Mouse (Mus musculus): ENCODE results near the gene Gm9040. TPM values are rescaled to one million over a fixed set of nuclear protein-coding genes. Genes with fewer than 3 reads are reported as not detected.
"Not testable (repeated sequence)": the region's sequence is repeated elsewhere in the genome, so short reads cannot be mapped to it uniquely, and the experiment has no call there.

The Gm9040 gene
- polyA plus RNA-seq (2015; fragmentation: Nextera tagmentation; extraction: Ambion mirVana) = not detected in 2 replicates

DNA sequence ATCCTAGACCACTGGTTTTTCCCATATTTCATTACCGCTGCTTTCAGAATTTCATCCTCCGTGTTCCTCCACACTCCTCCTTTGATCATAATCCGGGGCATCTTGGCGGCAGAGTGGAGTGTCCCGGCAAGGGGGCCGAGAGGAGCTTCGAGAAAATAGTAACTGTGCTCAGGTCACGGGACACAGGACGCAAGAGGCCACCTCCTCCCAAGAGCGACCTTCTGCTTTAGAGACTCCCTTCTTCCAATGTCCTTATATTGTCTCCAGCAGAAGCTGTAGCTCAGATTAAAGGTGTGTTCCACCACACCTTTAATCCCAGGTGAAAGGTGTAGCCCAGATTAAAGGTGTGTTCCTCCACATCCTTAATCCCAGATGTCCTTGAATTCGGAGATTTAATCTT lies at the start of gene Gm9040:
Gm9040 (minus strand) TSS at position 101 of the 400 bp plus-strand sequence.
- not testable (repeated sequence) for H3K9ac ChIP-seq; H3K36me3 ChIP-seq; ATAC-seq; H3K4me3 ChIP-seq (replicated peaks); H3K9me3 ChIP-seq; H3K27me3 ChIP-seq (replicated peaks); H3K27ac ChIP-seq; H3K4me1 ChIP-seq (replicated peaks); H3K4me2 ChIP-seq (replicated peaks)
- WGBS = no CpG with 5 or more reads among the region's 11 CpGs

DNA sequence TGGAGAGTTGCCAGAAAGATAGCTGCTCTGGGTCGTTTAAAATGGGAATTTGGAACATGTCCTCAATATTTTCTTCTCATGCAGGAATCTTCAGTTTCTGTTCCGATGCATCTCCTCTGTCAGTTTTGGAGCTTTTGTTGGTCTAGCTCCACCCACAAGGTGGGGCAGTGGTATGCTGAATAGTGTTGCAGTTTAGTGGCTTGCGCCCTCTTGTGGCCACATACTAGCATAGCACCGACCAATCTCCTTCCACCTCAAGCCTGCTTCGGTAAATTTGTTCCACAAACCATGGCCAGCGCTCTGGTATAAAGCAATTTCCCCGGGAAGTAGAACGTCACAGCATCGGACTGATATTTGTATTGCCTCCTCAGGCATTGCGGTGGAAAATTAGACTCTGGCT lies 43.7 kb upstream of the Gm9040 start:
- H3K4me2 ChIP-seq (replicated peaks) = peak overlapping the region; percentile 42
- no peak overlapping the region for H3K27ac ChIP-seq
- H3K4me3 ChIP-seq (replicated peaks) = no peak overlapping the region
- H3K9me3 ChIP-seq = no peaks in the 10 kb centered on the region
- no peaks in the 10 kb centered on the region for H3K27me3 ChIP-seq (replicated peaks)
- no peaks in the 10 kb centered on the region for H3K4me1 ChIP-seq (replicated peaks)
- 4% methylated on average over 10 of the region's 10 CpGs for WGBS
- no peak overlapping the region for H3K9ac ChIP-seq
- no peaks in the 10 kb centered on the region for H3K36me3 ChIP-seq
- ATAC-seq = peak; percentile 86

DNA sequence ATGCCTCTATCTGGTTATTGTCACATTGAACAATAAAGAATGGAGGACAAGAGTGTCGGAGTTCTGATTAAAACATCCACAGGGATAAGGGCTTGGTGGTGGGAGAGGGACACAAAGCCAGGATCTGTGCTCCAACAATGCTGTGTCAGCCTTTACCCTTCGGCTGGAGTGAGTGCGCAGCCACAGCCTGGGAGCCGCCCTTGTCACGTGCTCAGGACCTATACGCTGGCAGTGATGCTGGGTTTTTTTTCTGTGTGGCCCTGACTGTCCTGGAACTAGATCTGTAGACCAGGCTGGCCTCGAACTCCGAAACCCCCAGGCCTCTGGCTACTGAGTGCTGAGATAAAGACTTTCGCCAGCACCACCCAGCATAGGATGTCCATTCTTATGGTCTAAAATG lies 42.7 kb upstream of the Gm9040 start:
- no peak for ATAC-seq
- no peak overlapping the region for H3K9ac ChIP-seq
- no peak overlapping the region for H3K4me2 ChIP-seq (replicated peaks)
- H3K4me1 ChIP-seq (replicated peaks) = no peaks in the 10 kb centered on the region
- H3K9me3 ChIP-seq = no peaks in the 10 kb centered on the region
- whole genome bisulfite sequencing = 93% methylated on average over 9 of the region's 9 CpGs
- no peaks in the 10 kb centered on the region for H3K27me3 ChIP-seq (replicated peaks)
- no peak overlapping the region for H3K27ac ChIP-seq
- no peak overlapping the region for H3K4me3 ChIP-seq (replicated peaks)
- no peaks in the 10 kb centered on the region for H3K36me3 ChIP-seq

DNA sequence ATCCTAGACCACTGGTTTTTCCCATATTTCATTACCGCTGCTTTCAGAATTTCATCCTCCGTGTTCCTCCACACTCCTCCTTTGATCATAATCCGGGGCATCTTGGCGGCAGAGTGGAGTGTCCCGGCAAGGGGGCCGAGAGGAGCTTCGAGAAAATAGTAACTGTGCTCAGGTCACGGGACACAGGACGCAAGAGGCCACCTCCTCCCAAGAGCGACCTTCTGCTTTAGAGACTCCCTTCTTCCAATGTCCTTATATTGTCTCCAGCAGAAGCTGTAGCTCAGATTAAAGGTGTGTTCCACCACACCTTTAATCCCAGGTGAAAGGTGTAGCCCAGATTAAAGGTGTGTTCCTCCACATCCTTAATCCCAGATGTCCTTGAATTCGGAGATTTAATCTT lies 27.2 kb upstream of the Gm9040 start, which contains the start of gene Gm9049:
Gm9049 (minus strand) TSS at position 101 of the 400 bp plus-strand sequence.
- ATAC-seq; H3K4me3 ChIP-seq (replicated peaks); H3K4me1 ChIP-seq (replicated peaks); H3K9me3 ChIP-seq; H3K27me3 ChIP-seq (replicated peaks); H3K4me2 ChIP-seq (replicated peaks); H3K27ac ChIP-seq; H3K36me3 ChIP-seq; H3K9ac ChIP-seq: not testable (repeated sequence)
- 88% methylated on average over 1 of the region's 11 CpGs for WGBS

DNA sequence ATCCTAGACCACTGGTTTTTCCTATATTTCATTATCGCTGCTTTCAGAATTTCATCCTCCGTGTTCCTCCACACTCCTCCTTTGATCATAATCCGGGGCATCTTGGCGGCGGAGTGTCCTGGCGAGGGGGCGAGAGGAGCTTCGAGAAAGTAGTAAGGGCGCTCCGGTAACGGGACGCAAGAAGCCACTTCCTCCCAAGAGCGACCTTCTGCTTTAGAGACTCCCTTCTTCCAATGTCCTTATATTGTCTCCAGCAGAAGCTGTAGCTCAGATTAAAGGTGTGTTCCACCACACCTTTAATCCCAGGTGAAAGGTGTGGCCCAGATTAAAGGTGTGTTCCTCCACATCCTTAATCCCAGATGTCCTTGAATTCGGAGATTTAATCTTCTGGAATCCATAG lies 21.8 kb upstream of the Gm9040 start, which contains the start of gene Gm9048:
Gm9048 (minus strand) TSS at position 101 of the 400 bp plus-strand sequence.
- H3K4me3 ChIP-seq (replicated peaks); H3K9ac ChIP-seq; H3K36me3 ChIP-seq; H3K4me2 ChIP-seq (replicated peaks); H3K27me3 ChIP-seq (replicated peaks); H3K27ac ChIP-seq; H3K9me3 ChIP-seq; ATAC-seq; H3K4me1 ChIP-seq (replicated peaks): not testable (repeated sequence)
- WGBS = 80% methylated on average over 1 of the region's 14 CpGs

DNA sequence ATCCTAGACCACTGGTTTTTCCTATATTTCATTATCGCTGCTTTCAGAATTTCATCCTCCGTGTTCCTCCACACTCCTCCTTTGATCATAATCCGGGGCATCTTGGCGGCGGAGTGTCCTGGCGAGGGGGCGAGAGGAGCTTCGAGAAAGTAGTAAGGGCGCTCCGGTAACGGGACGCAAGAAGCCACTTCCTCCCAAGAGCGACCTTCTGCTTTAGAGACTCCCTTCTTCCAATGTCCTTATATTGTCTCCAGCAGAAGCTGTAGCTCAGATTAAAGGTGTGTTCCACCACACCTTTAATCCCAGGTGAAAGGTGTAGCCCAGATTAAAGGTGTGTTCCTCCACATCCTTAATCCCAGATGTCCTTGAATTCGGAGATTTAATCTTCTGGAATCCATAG lies 16.4 kb upstream of the Gm9040 start, which contains the start of gene Gm9046:
Gm9046 (minus strand) TSS at position 101 of the 400 bp plus-strand sequence.
- H3K9me3 ChIP-seq; H3K9ac ChIP-seq; H3K36me3 ChIP-seq; ATAC-seq; H3K27ac ChIP-seq; H3K27me3 ChIP-seq (replicated peaks); H3K4me1 ChIP-seq (replicated peaks); H3K4me3 ChIP-seq (replicated peaks); H3K4me2 ChIP-seq (replicated peaks): not testable (repeated sequence)
- WGBS = no CpG with 5 or more reads among the region's 14 CpGs

DNA sequence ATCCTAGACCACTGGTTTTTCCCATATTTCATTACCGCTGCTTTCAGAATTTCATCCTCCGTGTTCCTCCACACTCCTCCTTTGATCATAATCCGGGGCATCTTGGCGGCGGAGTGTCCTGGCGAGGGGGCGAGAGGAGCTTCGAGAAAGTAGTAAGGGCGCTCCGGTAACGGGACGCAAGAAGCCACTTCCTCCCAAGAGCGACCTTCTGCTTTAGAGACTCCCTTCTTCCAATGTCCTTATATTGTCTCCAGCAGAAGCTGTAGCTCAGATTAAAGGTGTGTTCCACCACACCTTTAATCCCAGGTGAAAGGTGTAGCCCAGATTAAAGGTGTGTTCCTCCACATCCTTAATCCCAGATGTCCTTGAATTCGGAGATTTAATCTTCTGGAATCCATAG lies 11.0 kb upstream of the Gm9040 start, which contains the start of gene Gm9045:
Gm9045 (minus strand) TSS at position 101 of the 400 bp plus-strand sequence.
- H3K4me3 ChIP-seq (replicated peaks) = not testable (repeated sequence)
- WGBS = no CpG with 5 or more reads among the region's 14 CpGs

DNA sequence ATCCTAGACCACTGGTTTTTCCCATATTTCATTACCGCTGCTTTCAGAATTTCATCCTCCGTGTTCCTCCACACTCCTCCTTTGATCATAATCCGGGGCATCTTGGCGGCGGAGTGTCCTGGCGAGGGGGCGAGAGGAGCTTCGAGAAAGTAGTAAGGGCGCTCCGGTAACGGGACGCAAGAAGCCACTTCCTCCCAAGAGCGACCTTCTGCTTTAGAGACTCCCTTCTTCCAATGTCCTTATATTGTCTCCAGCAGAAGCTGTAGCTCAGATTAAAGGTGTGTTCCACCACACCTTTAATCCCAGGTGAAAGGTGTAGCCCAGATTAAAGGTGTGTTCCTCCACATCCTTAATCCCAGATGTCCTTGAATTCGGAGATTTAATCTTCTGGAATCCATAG lies 5.5 kb upstream of the Gm9040 start, which contains the start of gene Gm9044:
Gm9044 (minus strand) TSS at position 101 of the 400 bp plus-strand sequence.
- H3K9me3 ChIP-seq; H3K27me3 ChIP-seq (replicated peaks); H3K36me3 ChIP-seq; H3K4me2 ChIP-seq (replicated peaks); H3K4me3 ChIP-seq (replicated peaks); H3K27ac ChIP-seq; H3K9ac ChIP-seq; H3K4me1 ChIP-seq (replicated peaks); ATAC-seq: not testable (repeated sequence)
- no CpG with 5 or more reads among the region's 14 CpGs for WGBS

More for the DNA sequence above, 11.0 kb upstream of the Gm9040 start, which contains the start of gene Gm9045:
- not testable (repeated sequence) for H3K9ac ChIP-seq; H3K9me3 ChIP-seq; H3K27ac ChIP-seq; H3K27me3 ChIP-seq (replicated peaks); H3K36me3 ChIP-seq; ATAC-seq; H3K4me2 ChIP-seq (replicated peaks); H3K4me1 ChIP-seq (replicated peaks)

DNA sequence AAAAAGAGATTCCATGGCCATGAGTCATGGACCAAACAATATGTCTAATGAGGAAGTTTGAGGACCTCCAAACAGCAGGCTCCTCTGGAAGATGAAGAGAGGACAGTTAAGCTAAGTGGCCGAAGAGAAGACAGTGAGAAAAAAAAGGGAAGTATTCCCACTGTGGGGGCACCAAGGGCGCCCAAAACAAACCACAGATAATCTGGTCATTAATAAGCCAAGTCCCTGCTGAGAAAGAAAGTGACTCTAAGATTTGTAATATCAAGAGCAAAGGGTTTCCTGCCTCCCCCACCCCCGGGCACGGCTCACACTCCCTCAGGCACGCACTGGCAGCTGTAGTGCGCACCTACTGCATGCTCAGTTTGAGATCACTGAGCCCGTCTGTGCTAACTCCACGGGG lies 7.7 kb downstream of the Gm9040 start:
- Histone ChIP-seq H3K9ac (no peak overlapping the region), H3K4me3 (replicated peaks) (no peak overlapping the region), H3K36me3 (no peaks in the 10 kb centered on the region), H3K27ac (no peak overlapping the region), H3K9me3 (no peaks in the 10 kb centered on the region), H3K4me2 (replicated peaks) (no peak overlapping the region), H3K4me1 (replicated peaks) (no peaks in the 10 kb centered on the region), H3K27me3 (replicated peaks) (no peaks in the 10 kb centered on the region)
- no peak for ATAC-seq
- 79% methylated on average over 8 of the region's 8 CpGs for WGBS

DNA sequence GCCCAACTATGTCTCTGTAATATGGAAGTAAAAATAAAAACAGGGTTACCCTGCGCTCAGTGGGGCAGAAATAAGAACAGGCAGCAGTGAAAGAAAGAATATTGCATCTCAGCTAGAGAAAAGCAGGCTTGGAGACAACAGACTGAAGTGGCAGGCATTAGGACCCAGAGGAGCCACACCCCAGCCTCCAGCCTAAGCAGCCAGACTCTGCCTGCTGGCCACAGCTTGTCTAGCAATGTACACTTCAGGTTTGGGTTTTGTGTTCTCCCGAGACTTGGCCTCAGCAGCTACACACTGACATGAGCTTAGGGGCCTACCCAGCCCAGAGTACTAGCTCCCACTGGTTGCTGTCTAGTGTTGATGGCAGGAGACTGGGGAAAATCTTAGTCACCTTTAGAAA lies 24.6 kb downstream of the Gm9040 start:
- H3K9me3 ChIP-seq; H3K9ac ChIP-seq; H3K27me3 ChIP-seq (replicated peaks); H3K4me2 ChIP-seq (replicated peaks); H3K4me3 ChIP-seq (replicated peaks); H3K27ac ChIP-seq; ATAC-seq; H3K36me3 ChIP-seq; H3K4me1 ChIP-seq (replicated peaks): not testable (repeated sequence)
- 44% methylated on average over 2 of the region's 2 CpGs for WGBS

DNA sequence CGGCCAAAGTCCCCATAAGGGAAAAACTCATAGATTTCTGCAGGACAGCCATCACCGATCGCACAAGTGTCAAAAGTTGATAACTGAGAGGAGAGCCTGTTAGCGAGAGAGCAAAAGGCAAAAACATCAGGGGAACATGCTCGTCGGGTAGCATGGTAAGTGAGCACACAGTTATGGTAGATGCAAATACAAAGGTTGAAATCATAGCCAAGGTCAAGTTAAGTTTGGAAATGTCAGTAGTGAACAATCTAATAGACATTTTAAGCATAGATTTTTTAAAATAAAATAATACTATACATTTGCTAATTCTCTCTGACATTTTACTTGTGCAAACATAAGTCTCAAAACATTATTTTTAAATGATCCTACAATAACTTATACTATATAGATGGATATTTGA lies 31.8 kb downstream of the Gm9040 start, which contains the start of gene Iltifb:
Iltifb (minus strand) TSS at position 101 of the 400 bp plus-strand sequence.
- Histone ChIP-seq H3K27me3 (replicated peaks) (no peaks in the 10 kb centered on the region), H3K4me3 (replicated peaks) (no peak within 1 kb of the TSS), H3K36me3 (no peaks in the 10 kb centered on the region), H3K9ac (no peak within 1 kb of the TSS), H3K4me2 (replicated peaks) (no peak within 1 kb of the TSS), H3K9me3 (no peaks in the 10 kb centered on the region), H3K4me1 (replicated peaks) (no peaks in the 10 kb centered on the region), H3K27ac (no peak within 1 kb of the TSS)
- no peak for ATAC-seq
- WGBS = 89% methylated on average over 6 of the region's 6 CpGs

DNA sequence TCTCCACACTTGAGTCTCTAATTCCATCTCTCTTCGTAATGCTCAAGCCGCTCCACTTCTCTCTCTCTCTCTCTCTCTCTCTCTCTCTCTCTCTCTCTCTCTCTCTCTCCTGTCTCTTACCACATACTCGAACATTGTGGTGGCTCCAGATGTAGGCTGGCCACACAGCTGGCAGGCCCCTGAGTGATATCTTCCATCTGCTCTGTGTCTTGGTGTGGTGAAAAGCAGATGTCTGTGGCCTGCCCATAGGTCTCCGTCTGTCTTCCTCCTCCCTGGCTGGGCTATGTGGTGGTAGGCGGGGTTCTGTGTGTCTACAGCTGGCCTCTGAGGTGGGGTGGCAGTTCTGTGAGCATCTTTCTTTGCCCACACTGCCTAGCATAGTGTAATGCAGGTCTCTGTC lies 43.8 kb downstream of the Gm9040 start:
- not testable (repeated sequence) for H3K27ac ChIP-seq; H3K9ac ChIP-seq; H3K9me3 ChIP-seq; H3K4me2 ChIP-seq (replicated peaks); H3K4me3 ChIP-seq (replicated peaks); H3K27me3 ChIP-seq (replicated peaks); H3K36me3 ChIP-seq; H3K4me1 ChIP-seq (replicated peaks)
- ATAC-seq = peak; percentile 43; the same call in 1 of the 2 replicates
- WGBS = 40% methylated on average over 2 of the region's 5 CpGs

DNA sequence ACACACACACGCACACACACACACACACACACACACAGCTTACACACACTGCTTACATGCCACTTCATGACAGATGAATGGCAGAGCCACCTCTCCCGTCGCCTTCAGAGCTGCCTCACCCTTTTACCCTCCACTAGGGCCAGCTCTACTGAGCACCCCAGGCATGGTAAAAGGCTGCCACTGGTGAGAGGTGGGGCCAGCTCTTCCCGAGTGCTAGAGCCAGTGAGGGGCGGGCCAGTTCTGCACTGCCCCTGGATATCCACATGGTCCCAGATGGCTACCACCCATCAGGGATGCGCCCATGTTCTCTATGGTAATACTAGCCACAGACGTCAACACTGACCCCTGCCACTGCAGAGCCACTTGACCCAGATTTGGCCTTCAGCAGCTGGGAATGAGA lies 44.2 kb downstream of the Gm9040 start:
- not testable (repeated sequence) for H3K4me3 ChIP-seq (replicated peaks); H3K27me3 ChIP-seq (replicated peaks); H3K4me1 ChIP-seq (replicated peaks); H3K9ac ChIP-seq; ATAC-seq; H3K36me3 ChIP-seq; H3K9me3 ChIP-seq; H3K4me2 ChIP-seq (replicated peaks); H3K27ac ChIP-seq
- WGBS = 75% methylated on average over 6 of the region's 7 CpGs

Data from intestine, embryonic 15.5 days (tissue).